Mouse (Mus musculus) fibroblast of lung, adult 2 months (primary cell): ENCODE measurements around the gene Rhcg.

ENCODE experiments used
- DNase-seq: peaks from one replicate; pipeline ENCODE4 v3.0.0-alpha.2; 2011; ENCODE audit warnings: low read depth

Rhcg gene

DNA sequence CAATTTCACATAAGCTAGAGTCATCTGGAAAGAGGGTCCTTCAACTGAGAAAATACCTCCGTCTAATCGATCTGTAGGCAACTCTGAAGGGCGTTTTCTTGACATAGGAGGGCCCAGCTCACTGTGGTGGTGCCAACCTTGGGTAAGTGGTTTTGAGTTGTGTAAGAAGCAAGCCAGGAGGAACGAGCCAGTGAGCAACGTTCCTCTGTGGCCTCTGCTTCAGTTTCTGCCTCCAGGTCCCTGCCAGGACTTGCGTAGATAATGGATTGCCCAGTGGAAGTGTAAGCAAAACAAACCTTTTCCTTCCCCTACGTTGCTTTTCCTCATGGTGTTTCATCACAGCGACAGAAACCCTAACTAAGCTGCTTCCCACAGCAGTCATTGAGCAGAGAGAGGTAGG is 15.5 kb downstream of the Rhcg start:
- no peak for DNase-seq

DNA sequence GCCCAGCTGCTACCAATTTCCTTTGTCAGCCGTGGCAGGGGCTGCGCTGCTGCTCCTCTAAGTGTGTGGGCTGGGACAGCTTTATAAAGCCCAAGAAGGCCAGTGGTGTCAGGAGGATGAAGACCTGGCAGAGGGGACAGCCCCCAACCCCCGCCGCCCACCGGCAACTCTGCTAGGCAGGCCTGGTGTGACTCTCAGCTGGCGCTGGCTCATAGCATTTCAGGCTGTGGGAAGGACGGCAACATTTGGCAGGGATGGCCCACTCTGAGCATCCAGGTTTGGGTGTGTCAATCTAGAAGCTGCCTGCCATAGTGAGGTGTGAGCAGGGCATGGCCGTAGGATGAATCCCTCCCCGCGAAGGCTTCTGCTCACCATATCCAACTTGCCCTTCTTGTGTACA is 17.3 kb downstream of the Rhcg start:
- DNase-seq, result no peak

DNA sequence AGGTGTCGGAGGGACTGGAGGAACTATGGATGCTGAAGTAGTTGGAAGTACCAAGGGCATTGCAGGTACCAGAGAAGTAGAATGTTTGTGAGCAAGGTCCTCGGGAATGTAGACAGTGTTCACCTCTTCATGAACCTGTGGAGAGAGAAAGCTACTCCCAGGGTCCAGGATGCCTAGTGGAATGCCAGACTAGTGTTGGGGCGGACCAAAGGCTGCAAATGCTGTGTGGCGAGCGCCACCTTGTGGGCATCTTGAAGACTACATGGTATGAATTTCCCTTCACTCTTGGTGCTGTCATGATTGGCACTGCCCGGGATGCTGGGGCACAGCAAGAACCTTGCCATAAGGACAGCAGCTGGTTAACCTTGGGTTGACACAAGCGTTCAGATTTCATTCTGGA is 22.6 kb downstream of the Rhcg start:
- DNase-seq, result peak; percentile 13

DNA sequence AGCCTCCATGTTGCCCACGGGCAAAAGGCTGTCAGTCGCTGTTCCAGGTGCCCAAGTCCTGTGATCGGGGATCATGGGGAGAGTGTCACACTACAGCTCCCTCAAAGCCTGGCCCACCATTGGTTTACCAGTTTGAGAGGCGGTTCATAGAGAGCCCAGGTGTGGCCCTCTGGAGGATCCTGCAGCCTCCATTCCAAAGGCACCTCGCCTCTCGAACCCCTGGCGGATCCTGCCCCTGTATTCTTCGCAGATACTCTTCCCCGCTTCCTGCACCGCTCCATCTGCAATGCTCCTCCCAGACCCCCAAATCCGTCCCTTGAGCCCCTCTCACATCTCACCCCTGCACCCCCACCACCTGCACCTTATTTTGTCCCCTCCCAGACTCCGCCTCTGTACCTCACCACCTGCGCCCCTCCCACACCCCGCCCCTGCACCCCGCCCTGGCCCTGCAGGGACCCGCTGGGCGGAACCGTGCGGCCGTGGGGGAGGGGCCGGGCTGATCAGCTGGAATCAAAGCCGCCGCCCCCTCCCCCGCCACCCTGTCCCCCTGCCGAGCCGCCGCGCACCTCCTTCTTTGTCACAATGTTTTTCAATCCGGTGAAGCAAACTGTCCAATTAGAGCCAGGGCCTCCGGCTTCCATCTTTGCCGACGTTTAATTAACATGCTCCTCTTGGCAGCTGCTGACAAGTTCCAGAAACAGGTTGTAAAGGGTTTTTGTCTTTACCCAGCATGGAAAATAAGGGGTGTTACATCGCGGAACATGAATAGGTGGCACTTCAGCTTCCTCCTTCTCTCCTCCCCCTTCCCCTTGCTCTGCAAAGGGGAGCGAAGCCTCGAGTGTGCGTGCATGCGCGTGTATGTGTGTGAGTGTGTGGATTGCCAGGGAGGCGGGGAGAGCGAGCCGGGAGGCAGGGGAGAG is 25.4 kb downstream of the Rhcg start:
- DNase-seq, result no peak

DNA sequence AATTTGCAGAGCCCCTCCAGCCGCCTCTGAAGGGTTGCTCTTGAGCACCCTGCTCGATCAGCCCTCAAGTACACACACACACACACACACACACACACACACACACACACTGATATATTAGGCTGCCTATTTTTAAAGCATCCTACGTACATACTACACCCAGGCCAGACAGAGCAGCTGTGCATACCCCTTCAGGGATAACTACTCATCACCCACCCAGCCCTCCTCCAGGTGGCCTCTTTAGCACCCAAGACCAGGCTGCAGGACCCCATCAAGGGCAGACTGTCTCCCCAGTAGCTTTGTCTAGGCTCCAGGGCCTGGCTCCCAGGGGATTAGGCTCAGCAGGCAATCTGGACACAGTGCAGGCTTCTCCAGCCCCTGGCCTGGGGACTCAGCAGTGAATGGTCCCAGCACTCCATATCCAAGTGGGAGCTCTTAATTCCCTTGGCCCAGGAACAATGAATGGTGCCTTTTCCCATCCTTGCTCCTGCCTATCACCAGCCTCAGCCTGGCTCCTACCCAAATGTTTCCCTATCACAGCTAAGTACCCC is 26.8 kb downstream of the Rhcg start:
- DNase-seq, result no peak

DNA sequence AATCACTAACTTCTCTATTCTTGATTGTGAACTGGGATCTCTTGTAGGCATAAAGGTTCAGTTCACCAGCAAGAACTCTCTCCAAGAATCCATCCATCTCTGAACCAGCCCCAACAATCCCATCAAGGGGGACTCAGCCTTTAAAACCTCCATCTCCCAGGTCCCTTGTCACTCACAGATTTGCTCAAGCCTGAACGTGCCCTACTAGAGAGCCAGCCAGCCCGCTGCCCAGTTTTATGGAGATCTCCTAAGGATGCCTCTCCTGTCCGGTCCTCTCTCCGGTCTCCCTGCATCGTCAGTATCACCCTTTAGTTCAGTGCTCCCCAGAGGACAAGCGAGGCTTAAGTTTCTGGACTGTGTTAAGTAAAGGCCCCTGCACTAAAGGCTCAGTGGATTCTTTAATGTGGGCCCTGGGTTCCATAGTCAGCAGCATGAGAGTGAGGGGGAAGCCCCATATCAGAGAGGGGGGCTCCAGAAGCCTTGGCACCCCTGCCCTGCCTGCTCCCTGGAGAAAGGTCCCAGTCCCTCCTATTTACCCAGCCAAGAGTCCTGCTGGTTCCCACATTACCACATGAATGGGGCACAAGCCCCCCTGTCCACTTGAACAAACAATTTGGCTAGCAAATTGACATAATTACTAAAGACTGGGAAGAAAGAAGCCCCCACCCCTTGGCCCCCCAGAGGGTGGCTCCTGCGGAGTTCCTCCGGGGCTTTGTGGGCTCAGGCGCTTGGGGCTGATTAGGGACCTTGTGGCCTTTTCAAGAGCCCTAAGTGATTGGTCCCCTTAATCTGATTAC is 27.5 kb downstream of the Rhcg start:
- DNase-seq, result no peak

DNA sequence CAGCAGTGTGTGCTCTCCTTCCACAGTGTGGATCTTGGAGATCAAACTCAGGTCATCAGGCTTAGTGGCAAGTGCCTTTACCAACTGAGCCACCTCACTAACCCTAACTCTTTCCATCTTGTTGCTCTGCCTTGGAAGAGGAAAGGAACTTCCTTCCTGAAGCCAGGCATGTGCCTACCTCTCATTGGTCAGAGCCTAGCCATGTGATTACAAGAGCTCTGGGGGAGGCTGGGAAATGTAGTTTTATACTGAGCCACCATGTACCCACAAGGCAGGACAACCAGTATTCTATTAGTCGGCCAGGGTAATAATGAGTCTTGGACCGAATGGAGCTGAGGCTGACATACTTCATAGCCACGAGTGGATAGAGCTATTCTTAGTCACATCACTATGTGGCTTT is 29.2 kb downstream of the Rhcg start:
- DNase-seq, result no peak

DNA sequence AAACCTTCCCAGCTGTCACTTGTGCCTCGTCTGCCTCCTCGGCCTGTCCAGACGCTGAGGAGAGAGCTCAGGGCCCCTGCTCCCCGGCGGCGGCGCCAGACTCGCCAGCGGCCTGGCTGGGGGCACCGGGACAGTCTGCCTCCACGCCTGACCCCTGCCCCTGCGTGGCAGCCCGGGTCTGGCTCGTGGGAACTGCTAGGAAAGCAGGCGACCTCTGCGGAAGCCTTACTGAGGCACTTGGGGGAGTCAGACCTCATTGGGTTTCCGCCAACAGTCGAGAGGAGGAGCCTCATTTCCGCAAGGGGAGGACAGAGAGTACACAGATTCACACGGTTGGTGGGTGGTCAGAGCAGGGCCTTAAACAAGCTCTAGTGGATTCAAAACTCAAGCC is 38.6 kb downstream of the Rhcg start:
- DNase-seq, result no peak

DNA sequence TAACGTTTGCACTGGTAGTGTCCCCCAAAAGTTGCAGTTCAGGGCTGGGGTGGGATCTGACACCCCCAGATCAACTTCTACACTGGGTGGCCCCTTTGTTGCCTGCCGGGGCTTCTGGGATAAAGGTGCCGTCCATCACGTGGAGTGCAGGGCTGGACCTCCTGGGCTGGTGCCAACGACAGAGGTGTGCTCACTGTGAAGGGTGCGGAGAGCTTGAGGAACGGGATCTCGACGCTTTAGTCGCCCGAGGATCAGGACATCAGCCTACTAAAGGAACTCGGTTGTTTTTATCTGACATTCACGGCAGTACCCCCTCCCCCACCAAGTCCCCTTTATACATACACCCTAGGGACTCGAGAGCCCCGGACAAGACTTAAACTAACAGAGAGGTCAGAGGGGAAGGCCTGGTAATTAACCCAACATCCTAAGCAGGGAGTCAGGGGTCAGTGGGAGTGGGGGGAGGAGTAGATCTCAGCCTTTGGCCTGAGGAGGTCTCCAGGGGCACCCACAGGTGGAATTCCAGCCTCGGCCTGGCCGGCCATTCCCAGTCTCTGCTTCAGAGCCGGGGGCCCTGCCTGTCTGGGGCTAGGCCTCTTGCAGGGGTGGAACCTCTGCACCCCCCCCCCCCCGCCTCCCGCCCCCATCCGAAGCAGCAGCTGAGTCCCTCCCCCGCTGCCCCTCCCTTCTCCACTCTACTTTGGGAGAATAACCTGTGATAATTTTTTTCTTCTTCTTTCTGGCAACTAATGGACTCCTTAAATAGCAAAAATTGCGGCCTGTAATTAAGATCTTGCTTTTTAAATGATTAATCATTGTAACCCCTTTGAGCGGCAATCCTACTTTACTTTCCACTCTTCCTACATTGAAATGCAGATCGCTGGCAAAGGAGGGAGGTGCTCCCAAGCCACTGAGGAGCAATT is 39.3 kb downstream of the Rhcg start:
- no peak for DNase-seq

DNA sequence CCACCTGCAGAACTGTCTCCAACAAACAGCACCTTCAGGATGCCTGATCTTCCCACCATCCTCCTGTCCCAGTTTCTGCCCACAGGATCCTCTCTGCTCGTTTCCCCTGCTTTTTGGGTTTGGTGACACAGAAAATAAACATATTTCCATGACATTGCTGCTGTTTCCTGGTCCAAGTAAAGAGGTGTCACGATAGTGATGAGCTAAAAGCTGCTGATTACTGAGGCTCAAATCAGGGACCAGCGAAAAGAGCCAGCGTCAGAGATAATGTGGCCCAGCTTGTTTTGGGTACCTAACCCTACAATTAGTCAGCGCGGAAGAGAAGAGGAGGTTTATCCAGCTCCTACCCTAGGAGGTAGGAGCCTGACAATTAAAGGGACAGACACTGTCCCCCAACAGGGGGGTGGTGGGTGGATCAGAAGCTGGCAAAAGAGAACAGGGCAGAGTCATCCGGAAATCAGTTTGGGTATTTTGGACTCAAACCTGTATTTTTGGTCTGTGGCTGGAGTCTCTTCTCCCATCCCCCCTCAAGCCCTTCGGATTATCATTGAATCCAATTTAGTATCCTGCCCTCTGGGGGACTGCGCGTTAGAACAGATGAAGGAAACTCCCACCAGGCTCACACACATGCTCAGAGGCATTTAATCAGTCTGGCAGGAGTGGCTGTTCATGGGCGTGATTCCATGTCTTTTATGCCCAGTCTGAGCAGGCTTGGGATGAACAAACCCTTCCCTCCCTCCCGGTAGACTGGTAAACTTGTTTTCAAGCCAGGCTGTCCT is 40.2 kb downstream of the Rhcg start:
- DNase-seq, result no peak

DNA sequence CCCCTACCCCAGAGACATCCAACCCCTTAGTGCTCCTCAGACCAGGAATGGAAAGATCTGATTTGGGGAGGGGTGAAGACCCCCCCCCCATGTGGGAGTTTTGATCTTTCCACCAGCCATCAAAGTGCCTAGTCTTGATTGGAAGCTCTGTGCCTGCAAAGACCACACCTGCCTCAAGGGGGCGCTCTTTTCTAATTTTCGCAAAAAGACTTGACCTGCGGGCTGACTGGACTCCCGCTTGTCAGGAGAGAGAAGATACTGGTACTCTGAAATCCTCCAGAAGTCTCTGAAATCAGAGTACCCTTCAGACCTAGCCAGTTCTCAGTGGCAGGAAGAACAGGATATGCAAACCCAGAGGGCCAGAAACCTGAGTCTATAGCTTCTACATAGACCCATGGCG is 40.8 kb downstream of the Rhcg start:
- DNase-seq, result no peak

DNA sequence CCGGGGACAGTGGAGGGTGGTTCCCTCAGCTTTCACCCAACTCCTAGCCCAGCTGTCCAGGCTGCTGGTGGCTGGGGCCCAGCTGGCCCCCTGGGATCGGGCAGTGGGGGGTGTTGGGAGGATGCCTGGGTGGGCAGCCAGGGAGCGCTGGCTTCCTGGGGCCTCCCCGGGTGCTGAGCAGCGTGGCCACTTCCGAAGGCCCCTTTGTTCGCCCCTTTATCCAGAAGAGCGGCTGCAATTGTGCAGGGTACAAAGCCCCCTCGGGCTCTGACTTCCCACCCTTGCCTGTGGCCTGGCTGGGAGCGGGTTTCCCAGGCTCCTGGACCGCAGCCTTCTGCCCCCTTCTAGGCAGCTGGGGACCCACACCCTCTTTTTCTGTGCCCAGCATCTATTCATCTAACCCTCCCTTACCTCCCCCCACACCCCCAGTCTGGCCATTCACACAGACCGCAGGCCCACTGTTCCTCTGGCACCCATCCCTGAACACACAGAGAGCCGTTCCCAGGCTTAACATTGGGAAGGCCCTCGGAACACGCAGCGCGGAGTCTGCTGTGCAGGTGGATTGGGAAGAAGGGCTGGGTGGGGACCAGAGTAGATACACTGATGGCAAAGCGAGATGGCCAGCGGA is 45.2 kb downstream of the Rhcg start:
- DNase-seq, result no peak

DNA sequence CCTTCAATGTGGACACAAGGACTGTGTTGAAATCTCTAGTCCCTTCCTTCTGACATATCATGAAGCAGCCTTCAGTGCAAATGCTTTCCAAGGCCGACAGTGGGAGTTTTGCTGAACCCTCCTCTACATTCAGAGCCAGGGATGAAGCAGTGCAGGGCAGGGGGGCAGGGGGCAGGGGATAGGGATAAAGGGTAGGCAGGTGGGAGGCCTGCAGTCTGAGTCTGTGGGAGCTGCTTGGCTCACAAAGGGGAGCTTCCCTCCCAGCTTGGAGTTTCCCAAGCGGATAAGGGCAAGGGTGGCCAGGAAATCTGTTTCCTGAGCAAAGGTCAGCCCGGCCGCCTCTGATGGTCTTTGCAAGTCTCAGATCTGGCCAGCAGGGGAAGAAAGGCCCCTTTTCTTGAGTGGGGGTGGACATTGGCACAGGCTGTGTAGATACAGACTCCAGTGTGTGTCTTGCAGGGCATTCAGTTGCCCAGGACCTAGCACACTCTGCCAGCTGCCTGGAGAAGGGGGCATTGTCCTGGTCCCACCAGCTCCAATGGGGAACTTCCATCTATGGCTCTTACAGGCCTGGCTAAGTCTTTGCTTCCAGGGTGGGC is 48.4 kb downstream of the Rhcg start:
- no peak for DNase-seq

DNA sequence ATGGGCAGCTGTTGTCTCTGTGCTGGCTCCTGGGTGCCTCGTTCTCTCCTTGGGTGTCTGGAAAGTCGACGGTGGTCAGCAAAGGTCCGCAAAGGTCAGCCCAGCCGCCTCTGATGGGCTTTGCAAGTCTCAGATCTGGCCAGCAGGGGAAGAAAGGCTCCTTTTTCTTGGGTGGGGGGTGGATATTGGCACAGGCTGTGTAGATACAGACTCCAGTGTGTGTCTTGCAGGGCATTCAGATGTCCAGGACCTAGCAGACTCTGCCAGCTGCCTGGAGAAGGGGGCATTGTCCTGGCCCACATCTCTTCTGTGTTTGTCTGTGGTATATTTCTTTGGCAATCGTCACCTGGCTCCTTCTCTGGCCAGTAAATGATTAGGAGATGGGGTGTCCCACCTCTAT is 49.2 kb downstream of the Rhcg start:
- no peak for DNase-seq

DNA sequence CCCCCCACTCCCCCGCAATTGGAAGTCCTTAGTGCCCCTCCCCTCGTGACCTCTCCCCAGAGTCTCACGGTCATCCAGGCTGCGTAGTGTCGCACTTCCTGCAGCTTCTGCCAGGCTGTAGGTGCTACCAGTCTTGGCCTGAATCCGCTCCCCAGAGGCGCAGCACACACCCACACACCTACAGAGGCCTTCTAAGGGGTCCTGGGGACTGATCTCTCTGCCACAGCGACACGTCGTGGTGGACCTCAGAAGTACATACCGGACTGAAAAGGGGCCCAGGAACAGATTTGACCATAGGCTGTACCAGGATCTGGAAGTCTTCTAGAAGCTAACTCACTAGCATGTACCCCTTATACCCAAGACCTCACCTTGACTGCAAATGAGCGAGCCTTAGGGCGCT is 53.8 kb downstream of the Rhcg start:
- DNase-seq, result no peak

DNA sequence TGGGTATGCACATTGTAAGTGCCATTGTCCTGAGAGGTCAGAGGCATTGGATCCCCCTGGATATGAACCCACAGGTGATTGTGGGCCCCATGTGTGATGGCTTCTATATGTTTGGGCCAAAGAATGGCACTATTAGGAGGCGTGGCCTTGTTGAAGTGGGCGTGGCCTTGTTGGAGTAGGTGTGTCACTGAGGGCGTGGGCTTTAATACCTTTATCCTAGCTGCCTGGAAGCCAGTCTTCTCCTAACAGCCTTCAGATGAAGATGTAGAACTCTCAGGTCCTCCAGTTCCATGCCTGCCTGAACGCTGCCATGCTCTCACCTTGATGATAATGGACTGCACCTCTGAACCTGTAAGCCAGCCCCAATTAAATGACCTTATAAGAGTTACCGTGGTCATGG is 55.1 kb downstream of the Rhcg start:
- no peak for DNase-seq

DNA sequence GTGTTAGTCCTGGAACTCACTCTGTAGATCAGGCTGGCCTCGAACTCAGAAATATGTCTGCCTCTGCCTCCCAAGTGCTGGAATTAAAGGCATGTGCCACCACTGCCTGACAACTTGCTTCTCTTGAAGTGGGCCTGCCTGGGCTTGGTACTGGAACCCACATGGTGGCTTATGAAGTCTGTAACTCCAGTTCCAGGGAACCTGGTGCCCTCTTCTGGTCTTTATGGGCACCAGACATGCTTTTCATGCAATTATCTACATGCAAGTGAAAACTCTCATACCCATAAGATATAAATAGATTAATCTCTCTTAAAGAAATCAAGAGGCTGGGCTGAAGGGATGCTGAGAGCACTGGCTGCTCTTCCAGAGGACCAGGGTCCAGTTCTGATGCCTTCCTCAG is 58.8 kb downstream of the Rhcg start:
- no peak for DNase-seq

DNA sequence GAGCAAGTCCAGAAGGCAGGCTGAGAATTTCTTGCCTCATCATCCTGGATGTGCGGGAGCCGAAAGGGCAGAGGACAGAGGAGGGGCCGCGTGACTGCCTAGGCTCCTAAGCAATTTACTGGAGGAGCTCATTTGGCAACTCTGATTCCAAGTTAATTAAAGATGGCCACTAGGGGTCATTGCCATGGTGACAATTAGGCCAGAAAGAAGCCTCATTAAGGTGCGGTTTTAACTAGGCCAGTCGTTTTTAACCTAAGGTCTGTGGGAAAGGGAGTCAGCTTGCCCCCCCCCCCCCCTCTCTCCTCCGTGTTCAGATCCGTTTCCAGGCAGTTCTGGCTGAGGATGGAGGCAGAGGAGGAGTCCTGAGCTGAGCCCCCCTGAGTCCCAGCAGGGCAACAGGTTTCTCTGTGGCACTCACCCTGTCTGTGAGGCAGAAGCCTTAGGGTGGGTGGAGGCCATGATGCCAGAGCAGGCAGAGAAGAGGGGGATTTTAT is 59.7 kb downstream of the Rhcg start:
- no peak for DNase-seq

DNA sequence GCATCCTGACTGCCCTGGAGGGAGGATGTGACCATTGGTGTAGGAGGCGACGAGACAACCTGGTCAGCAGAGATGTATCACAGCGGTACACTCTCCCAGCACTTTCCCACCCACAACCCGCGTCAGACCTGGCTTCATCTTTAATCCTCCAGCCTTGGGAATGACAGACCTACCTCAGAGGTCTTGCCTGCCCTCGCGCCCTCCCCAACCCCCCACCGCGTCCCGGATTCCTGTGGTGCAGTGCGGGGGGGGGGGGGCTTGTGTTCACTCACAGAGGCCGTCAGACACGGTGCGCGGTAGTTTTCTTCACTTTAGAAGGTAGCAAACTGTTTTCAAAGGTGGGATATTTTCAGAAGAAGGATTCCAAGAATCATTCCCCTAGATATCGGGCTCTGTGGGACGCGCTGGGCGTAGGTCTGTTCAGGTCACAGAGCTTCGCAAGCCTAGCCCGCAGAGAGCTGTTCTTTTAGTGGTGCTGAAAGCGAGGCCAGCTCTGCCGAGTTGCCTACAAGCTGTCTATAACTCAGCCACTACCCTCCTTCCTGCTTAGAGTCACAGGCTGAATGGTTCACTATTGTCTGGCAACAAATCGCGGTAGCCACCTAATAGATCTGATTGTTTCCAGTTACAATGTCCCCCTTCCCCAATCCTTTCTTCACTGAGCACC is 62.0 kb downstream of the Rhcg start:
- no peak for DNase-seq

DNA sequence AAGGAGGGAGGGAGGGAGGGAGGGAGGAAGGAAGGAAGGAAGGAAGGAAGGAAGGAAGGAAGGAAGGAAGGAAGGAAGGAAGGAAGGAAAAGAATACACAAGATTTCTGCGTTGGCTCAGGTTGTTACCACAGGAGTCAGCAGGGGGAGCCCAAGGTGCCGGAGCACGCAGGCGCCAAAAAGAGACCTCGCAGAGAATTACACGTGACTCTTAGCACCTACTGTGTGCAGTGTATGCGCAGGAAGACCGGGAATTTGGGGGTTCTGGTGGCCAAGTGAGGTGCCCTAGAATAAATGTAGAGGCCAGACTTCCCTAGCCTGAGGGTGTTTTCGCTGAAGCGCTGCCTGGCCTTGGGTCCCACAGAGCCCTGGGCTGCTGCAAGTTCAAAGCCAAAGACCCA is 64.8 kb downstream of the Rhcg start:
- DNase-seq, result no peak
